Mouse (Mus musculus): ENCODE results near the gene Irs3.

Gene Irs3

GRCm38 (mm10) chr5:137660064-137660688, 14.7 kb upstream of the Irs3 start:
- no peak for DNase-seq (ENCODE audit: extremely low spot score, low read depth, low spot score)

- DNase-seq (ENCODE audit: extremely low spot score, low read depth, low spot score) = no peak
Observed at GRCm38 (mm10) chr5:137656977-137657376, 11.5 kb upstream of the Irs3 start.

- no peak for DNase-seq (ENCODE audit: extremely low spot score, low read depth, low spot score)
Observed at GRCm38 (mm10) chr5:137654746-137655145, 9.2 kb upstream of the Irs3 start.

- no peak for DNase-seq (ENCODE audit: extremely low spot score, low read depth, low spot score)
Observed at GRCm38 (mm10) chr5:137653366-137653765, 7.9 kb upstream of the Irs3 start.

GRCm38 (mm10) chr5:137652474-137652873, 7.0 kb upstream of the Irs3 start:
- DNase-seq (ENCODE audit: extremely low spot score, low read depth, low spot score) = no peak

GRCm38 (mm10) chr5:137649669-137650571, 4.4 kb upstream of the Irs3 start:
- DNase-seq (ENCODE audit: extremely low spot score, low read depth, low spot score) = no peak

- no peak for DNase-seq (ENCODE audit: extremely low spot score, low read depth, low spot score)
Observed at GRCm38 (mm10) chr5:137649251-137649650, 3.7 kb upstream of the Irs3 start.

- DNase-seq (ENCODE audit: extremely low spot score, low read depth, low spot score) = no peak
Observed at GRCm38 (mm10) chr5:137647827-137648601, 2.5 kb upstream of the Irs3 start.

- DNase-seq (ENCODE audit: extremely low spot score, low read depth, low spot score) = no peak
Observed at GRCm38 (mm10) chr5:137645091-137645651, 343 bp downstream of the Irs3 start.

- no peak for DNase-seq (ENCODE audit: extremely low spot score, low read depth, low spot score)
Observed at GRCm38 (mm10) chr5:137644484-137644883, 1.0 kb downstream of the Irs3 start.

- no peak for DNase-seq (ENCODE audit: extremely low spot score, low read depth, low spot score)
Observed at GRCm38 (mm10) chr5:137642886-137643285, 2.6 kb downstream of the Irs3 start.

GRCm38 (mm10) chr5:137641054-137641453, 4.5 kb downstream of the Irs3 start, which contains the start of gene Sap25:
Gene Sap25, plus strand, starts transcription at chr5:137641334.
- no peak for DNase-seq (ENCODE audit: extremely low spot score, low read depth, low spot score)

- DNase-seq (ENCODE audit: extremely low spot score, low read depth, low spot score) = no peak
Observed at GRCm38 (mm10) chr5:137639472-137639871, 6.0 kb downstream of the Irs3 start.

- no peak for DNase-seq (ENCODE audit: extremely low spot score, low read depth, low spot score)
Observed at GRCm38 (mm10) chr5:137633397-137634084, 12.0 kb downstream of the Irs3 start.

- no peak for DNase-seq (ENCODE audit: extremely low spot score, low read depth, low spot score)
Observed at GRCm38 (mm10) chr5:137631591-137631990, 13.9 kb downstream of the Irs3 start.

- no peak for DNase-seq (ENCODE audit: extremely low spot score, low read depth, low spot score)
Observed at GRCm38 (mm10) chr5:137631171-137631570, 14.3 kb downstream of the Irs3 start.

- no peak for DNase-seq (ENCODE audit: extremely low spot score, low read depth, low spot score)
Observed at GRCm38 (mm10) chr5:137630602-137631001, 14.9 kb downstream of the Irs3 start.

GRCm38 (mm10) chr5:137629906-137630545, 15.5 kb downstream of the Irs3 start:
- no peak for DNase-seq (ENCODE audit: extremely low spot score, low read depth, low spot score)

GRCm38 (mm10) chr5:137629306-137629721, 16.2 kb downstream of the Irs3 start:
- DNase-seq (ENCODE audit: extremely low spot score, low read depth, low spot score) = no peak

Measured in hindlimb bud, embryonic 11.5 days (tissue).